Mouse (Mus musculus) heart, postnatal 0 days (tissue): ENCODE data around the gene Klhdc8b.

Source experiments
- CTCF ChIP-seq: IDR thresholded peaks from 2 replicates; pipeline ENCODE4 v1.5.1; 2016; ENCODE audit warnings: antibody characterized with exemption, control low read depth, low read depth
- EP300 ChIP-seq: IDR thresholded peaks from 2 replicates; pipeline ENCODE4 v1.6.1; 2016; ENCODE audit warnings: antibody characterized with exemption, low read depth

GRCm38 (mm10) chr9:108404451-108404850 lies 56.9 kb downstream of the Klhdc8b start:
- TF ChIP-seq CTCF (no peak), EP300 (no peak)
